Mouse (Mus musculus) kidney, postnatal 4 days (tissue): ENCODE data around the gene Tmbim4.
A peak's percentile ranks its signal among the peaks of the same experiment; 100 is the strongest.

Experiments used
- DNase-seq, 2 experiments: peaks; one replicate each; pipeline ENCODE4 v3.0.0; 2021; ENCODE audit warnings: mixed read lengths in 2 of 2

Tmbim4 gene

DNA sequence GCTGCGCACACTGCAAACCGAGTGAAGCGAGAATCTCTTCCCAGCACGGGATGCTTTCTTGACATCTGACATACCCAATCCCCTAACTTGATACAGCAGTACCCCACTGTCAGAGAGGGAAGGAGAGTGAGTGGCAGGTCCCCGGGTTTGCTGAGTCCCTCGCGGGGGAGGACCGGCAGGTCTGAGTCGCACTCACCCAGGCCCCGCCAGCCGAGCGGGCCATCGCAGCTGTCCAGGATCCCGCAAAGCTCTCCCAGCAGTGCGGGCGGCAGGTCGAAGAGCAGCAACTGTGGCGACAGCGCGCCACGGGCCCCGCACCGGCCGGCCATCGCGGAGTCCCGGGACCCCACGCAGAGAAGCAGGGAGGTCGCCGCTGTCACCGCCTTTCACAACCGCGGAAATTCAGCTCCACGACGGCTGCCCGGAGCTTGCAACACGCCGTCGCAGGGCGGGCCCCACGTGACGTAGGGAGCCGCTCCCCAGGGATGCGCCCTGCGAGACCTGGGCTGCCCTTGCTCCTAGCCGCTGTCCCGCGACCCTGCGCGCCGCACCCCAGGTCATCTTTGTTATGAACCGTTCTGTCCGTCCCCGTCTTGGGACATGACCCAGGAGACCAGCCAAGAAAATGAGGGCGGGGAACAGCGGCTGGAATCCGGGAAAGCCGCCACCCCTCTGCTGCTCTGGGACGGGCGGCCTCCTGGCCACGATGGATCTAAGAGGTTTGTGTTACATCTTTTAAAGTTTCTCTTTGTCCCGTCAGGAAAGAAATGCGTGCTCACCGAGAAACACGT lies at the start of gene Tmbim4:
Gene Tmbim4 (plus strand): TSS at position 460 of the 791 bp plus-strand sequence.
- DNase-seq: peak; percentile 72 to 80

- no peak for DNase-seq
Measured at GRCm38 (mm10) chr10:120151672-120152071, 49.7 kb upstream of the Tmbim4 start.

DNA sequence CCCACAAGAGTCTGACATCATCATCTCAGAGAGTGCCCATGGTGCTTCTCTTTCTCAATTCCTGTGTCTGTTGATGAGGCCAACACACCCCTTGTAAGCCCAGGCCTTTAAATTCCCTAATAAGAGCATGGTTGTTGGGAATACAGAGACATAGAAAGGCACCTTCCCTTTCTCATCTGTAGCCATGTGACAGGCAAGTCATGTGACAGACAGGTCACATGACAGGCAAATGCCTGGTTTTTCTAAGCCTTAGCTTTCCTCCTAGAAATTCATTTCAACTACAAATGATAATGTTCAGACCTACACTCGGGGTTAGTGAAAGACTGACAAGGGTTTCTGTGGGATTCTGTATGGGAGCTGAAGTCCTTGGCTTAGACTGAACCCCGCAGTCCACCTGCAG lies 47.5 kb upstream of the Tmbim4 start:
- DNase-seq: no peak

DNA sequence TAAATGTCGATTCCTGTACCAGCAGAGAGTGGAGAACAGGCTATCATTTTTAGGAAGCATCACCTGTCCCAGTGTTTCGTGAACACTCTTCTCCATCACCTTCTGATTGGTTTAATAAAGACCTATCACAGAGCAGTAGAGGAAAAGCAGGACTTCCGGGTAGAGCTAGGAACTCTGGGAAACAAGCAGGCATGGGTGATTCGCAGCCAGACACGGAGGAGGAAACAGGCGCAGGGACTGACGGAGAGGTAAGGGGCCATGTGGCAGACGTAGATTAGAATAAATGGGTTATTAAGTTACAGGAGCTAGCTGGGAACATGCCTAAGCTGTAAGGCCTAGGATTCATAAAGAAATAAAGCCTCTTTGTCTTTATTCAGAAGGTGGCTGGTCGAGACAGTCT lies 40.9 kb upstream of the Tmbim4 start:
- no peak for DNase-seq

- no peak for DNase-seq
Measured at GRCm38 (mm10) chr10:120162840-120163239, 38.5 kb upstream of the Tmbim4 start.

DNA sequence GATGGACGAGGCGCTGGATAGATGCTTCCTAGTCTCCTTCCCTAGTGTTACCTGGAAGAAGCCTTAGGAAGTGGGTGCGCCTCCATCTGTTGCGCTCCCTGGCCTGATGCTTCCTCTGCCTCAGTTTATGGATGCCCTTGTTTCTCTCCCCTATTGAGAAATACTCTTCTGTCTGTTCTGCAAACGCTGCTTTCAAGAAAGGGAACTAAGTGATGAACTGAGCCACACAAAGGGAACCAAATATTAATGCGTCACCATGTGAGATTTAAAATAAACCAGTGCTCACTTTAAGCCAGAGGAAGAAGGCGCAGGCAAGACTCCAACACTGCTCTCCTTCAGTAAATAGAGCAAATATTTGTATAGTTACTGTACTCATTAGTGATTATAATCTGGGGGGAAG lies 37.9 kb upstream of the Tmbim4 start:
- no peak for DNase-seq

- no peak for DNase-seq
Measured at GRCm38 (mm10) chr10:120164931-120165792, 36.2 kb upstream of the Tmbim4 start.

- no peak for DNase-seq
Measured at GRCm38 (mm10) chr10:120165793-120166503, 35.4 kb upstream of the Tmbim4 start.

DNA sequence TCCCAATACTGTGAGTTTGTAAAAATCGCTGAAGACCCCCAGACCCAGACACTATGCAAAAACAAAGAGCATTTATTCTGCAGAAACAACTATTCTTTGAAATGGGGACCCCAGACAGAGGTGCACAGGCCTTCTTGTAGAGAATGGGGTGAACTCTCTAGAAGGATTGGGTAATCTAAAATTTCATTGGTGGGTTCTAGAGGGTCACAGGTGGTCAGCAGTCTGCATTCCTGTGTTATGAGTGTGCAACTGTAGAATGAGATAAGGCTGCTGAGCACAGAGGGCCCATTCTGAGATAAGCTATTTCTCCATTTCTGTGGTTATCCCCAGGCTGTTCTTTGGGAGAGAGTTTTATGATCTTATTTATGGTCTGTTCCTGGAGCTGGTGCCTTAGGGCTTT lies 33.3 kb upstream of the Tmbim4 start:
- no peak for DNase-seq

- no peak for DNase-seq
Measured at GRCm38 (mm10) chr10:120169064-120169463, 32.3 kb upstream of the Tmbim4 start.

DNA sequence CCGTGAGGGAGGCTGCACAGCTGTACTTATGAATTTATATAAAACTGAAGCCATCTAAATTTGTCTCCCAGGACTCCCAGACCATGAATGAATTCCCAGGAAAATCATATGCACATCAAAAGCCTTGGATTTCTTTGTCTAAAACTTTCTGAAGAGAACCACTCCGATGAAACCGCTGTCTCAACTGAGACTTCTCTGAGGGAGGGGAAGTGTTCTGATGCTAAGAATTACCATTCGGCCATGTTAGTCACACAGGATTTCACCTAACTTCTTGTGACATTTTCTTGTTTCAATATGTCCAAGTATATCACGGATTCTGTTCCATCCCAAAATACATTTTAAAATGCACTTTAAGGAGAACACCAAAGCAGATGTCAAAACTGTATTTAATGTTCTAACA lies 31.5 kb upstream of the Tmbim4 start:
- no peak for DNase-seq

DNA sequence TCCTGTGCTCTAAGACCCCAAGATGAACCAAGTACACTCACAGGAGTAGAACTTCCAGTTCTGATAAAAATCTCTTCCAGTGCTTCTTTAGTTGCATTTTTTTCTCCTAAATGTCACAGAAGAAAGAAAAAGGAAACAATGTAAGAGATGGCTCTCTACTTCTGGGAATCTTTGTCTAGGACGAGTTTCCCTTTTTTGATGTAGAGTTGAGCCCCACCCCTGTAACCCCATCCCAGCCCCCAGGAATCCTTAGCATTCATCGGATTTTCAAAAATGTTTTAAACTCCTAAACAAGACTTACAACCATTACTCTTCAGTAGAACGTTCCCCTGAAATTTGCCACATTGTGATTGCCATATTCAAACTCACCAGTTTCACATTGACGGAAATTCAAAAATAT lies 31.1 kb upstream of the Tmbim4 start:
- DNase-seq: no peak

DNA sequence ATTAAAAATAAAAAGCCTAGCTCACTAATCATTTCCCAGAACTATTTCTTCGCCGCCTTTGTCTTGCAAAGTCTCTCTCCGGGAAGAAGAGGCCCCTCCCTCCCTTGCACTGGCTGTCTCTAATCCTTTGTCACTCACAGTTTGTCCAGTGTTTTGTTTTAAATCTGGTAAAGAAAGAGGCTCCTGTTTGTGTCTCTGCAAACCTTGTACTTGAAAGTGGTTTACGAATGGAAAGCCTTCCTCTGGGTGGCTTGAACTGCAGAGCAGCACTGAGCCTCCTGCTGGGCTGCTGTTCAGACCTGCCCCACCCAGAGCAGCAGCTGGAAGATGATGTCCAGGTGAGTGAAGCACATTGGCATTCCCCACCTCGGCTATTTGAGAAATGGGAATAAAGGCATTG lies 30.1 kb upstream of the Tmbim4 start:
- no peak for DNase-seq

DNA sequence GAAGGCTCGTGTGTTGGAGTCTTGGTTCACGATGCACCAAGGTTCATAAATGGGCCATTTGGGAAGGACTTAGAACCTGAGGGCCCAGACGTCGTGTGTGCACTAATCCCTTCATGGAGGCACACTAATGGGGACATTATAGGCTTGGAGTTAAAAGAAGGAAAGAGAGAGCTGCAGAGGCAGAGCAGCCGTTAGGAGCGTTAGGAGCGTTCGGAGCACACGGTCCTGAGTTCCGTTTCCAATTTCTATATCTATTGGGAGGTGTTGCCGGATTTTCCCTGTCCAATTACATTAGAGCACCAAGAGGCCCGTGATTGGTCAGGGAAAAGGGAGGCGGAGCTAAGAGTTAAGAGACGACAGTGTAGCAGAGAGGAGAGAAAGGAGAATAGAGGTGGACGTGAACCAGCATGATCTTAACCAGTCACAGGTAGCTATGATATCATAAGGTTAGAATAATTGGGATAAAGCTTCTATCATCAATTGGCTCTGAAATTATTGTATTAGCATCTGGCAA lies 27.1 kb upstream of the Tmbim4 start:
- no peak for DNase-seq

- DNase-seq: peak in 1 of 2 experiments; percentile 17
Measured at GRCm38 (mm10) chr10:120182887-120183286, 18.5 kb upstream of the Tmbim4 start.

GRCm38 (mm10) chr10:120183342-120183741 lies 18.0 kb upstream of the Tmbim4 start:
- DNase-seq: no peak

GRCm38 (mm10) chr10:120188513-120188912 lies 12.9 kb upstream of the Tmbim4 start:
- no peak for DNase-seq

DNA sequence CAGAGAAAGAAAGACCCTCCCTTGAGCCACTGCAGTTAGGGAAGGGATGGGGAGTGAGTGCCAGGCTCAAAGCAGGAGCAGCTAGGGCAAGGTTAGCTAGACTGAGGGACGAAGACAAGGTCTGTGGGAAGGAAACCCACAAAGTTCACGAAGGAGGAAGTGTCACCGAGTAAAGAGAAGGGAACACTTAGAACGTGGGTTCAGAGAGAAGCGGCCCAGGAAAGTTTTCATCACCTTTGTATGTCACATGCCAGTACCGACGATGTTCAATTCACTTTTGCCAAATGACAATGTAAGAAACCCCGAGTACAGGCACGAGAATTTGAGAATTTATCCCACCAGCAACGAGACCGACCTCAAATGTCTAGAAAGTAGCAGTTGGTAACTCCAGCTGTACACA lies 12.1 kb upstream of the Tmbim4 start:
- no peak for DNase-seq

GRCm38 (mm10) chr10:120189782-120190181 lies 11.6 kb upstream of the Tmbim4 start:
- DNase-seq: no peak

DNA sequence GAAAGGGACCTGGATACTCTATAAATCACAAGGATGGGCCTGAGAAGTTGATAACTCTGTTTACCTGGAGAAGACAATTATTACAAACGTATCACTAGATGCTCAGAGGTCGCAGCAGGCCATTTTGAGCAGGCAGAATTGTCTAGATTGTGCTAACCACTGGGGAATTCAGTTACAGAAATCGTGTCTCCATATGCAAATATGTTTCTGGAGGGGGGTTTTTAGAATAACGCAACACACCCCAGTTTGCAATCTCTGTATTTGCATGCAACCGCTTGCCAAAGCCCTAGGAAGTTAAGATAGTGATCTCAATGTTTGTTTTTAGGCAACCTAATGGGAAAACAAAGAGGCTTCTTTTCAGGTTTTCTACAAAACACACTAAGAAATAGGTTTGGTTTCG lies 10.2 kb upstream of the Tmbim4 start:
- no peak for DNase-seq

GRCm38 (mm10) chr10:120192278-120192677 lies 9.1 kb upstream of the Tmbim4 start:
- no peak for DNase-seq

DNA sequence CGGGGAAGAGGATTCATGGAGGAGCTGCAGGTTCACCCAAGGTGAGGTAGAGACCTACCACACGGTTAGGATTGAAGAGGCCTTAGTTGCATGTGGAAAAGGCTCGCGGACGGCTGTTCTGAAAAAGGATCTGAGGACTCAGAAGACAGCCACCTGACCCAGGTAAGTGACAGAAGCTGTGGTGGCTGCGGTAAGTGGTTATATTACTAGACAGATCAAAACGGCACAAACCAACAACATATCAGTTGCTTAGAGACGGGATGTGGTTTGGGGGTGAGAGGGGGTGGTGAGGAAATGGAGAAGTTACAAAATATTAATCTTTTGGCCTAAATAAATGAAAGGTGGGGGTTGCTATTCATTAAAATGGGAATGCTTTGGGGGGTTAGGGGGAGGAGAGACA lies 8.1 kb upstream of the Tmbim4 start:
- DNase-seq: no peak
